Mouse (Mus musculus) myocyte (in vitro differentiated cells): ENCODE results near the gene Wdfy4.

ENCODE experiments used
- CEBPB ChIP-seq: IDR thresholded peaks from 2 replicates; pipeline ENCODE4 v1.6.1; 2011; ENCODE audit warnings: mild to moderate bottlenecking, moderate library complexity; ENCODE audit not compliant: poor library complexity, insufficient read depth, severe bottlenecking
- E2F4 ChIP-seq: IDR thresholded peaks from one replicate; pipeline ENCODE4 v1.6.1; 2011; ENCODE audit warnings: mild to moderate bottlenecking, control low read depth, moderate library complexity; ENCODE audit not compliant: insufficient read depth
- MAX ChIP-seq: IDR thresholded peaks from one replicate; pipeline ENCODE4 v1.6.1; 2011; ENCODE audit warnings: low read depth, mild to moderate bottlenecking, control low read depth
- MYOG ChIP-seq, 3 experiments: IDR thresholded peaks; one replicate each; pipeline ENCODE4 v1.6.1; 2011; ENCODE audit warnings: control low read depth in 2 of 3, low read depth in 2 of 3, mild to moderate bottlenecking in 2 of 3; ENCODE audit not compliant: insufficient read length in 2 of 3, control insufficient read depth in 1 of 3, insufficient read depth in 1 of 3
- POLR2A ChIP-seq: IDR thresholded peaks from one replicate; pipeline ENCODE4 v1.6.1; 2011; ENCODE audit warnings: low read depth, mild to moderate bottlenecking, control low read depth, moderate library complexity; ENCODE audit not compliant: insufficient read length
- POLR2AphosphoS2 ChIP-seq: IDR thresholded peaks from one replicate; pipeline ENCODE4 v1.6.1; 2011; ENCODE audit warnings: low read depth, control low read depth; ENCODE audit not compliant: insufficient read length
- REST ChIP-seq: IDR thresholded peaks from one replicate; pipeline ENCODE4 v1.6.1; 2011; ENCODE audit warnings: mild to moderate bottlenecking, control low read depth, moderate library complexity; ENCODE audit not compliant: insufficient read depth, insufficient read length
- TCF12 ChIP-seq: IDR thresholded peaks from one replicate; pipeline ENCODE4 v1.6.1; 2011; ENCODE audit warnings: mild to moderate bottlenecking, control low read depth; ENCODE audit not compliant: poor library complexity, insufficient read depth, severe bottlenecking
- TCF3 ChIP-seq: IDR thresholded peaks from one replicate; pipeline ENCODE4 v1.6.1; 2011; ENCODE audit warnings: low read depth, control low read depth; ENCODE audit not compliant: insufficient read length
- USF1 ChIP-seq: IDR thresholded peaks from one replicate; pipeline ENCODE4 v1.6.1; 2011; ENCODE audit warnings: low read depth, mild to moderate bottlenecking, control low read depth, moderate library complexity

GRCm38 (mm10) chr14:33214767-33215128 lies 29.4 kb upstream of the Wdfy4 start:
- TF ChIP-seq POLR2A (no peak), TCF12 (no peak), USF1 (no peak), MAX (no peak), POLR2AphosphoS2 (no peak), E2F4 (no peak), TCF3 (no peak), MYOG (IDR thresholded peaks at IDR 0.05; ENCODE audit: control insufficient read depth in 1 of 3, insufficient read depth in 1 of 3, insufficient read length in 2 of 3, low read depth in 2 of 3) (no peak), REST (no peak), CEBPB (no peak)
